Mouse (Mus musculus): ENCODE measurements around the gene Elk3. TPM values are rescaled to one million over a fixed set of nuclear protein-coding genes. Genes with fewer than 3 reads are reported as not detected.
"Not testable (repeated sequence)": the region's sequence is repeated elsewhere in the genome, so short reads cannot be mapped to it uniquely, and the experiment has no call there.

Elk3 gene
- 10.3 and 15.7 TPM in 2 replicates for total RNA-seq (2012; rRNA removed)

DNA sequence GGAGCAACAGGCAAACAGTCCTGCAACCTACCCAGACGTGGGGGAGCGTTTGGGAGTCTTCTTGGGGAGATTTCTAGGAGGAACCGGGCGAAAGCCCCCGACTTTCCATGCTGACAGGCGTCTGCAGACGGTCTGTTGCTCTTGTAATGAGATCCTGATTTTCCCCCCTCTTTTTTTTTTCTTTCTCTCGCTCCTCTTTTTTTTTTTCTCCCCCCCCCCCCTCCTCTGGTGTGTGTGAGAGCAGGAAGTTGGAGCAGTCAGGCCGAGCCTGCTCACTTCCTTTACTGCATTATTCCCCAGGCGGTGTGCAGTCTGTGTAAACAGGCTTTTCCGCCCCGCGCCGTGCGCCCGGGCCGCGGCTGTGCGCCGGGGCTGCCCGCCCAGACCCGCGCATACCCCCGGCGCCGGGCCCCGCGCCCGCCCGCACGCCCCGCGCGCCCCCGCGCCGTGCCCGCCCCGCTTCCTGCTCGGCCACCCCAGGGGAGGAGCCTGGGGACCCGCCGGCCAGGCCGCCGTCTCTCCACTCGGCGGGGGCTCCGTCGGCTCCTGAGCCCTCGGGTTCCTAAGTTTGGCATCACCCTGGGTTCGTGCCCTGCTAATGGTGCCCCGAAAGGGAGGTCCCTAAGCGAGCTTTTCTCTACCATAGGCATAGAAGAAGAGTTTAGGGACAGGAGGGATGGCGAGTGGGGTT is at the start of gene Elk3:
Gene Elk3 (minus strand): TSS at position 415 of the 691 bp plus-strand sequence.
- H3K9me3 ChIP-seq (ENCODE audit: control insufficient read depth, insufficient read depth, low read depth, low read length): no peaks in the 10 kb centered on the region
- peak within 1 kb of the TSS; percentile 85 for H3K9ac ChIP-seq (ENCODE audit: insufficient read depth, low read depth, low read length, poor library complexity, severe bottlenecking)
- H3K4me3 ChIP-seq (ENCODE audit: insufficient read depth in 1 of 2, low read depth in 1 of 2, low read length in 2 of 2, poor library complexity in 1 of 2, severe bottlenecking in 1 of 2): peak within 1 kb of the TSS; percentile 77 to 90
- in situ Hi-C loops (cut with MboI; ENCODE audit: low sequenced_read_pairs in 2 of 2, unreplicated experiment in 2 of 2): no loop called here
- H3K27ac ChIP-seq (ENCODE audit: insufficient read depth, low read depth, low read length, poor library complexity, severe bottlenecking): peak within 1 kb of the TSS; percentile 67; the same call in 1 of the 2 replicates
- DNase-seq (ENCODE audit: low read depth, low spot score): no peak
- peaks cover 5% of the 10 kb centered on the region in 2 experiments; a peak in 1 of 4 replicates for H3K4me1 ChIP-seq (ENCODE audit: control insufficient read depth in 2 of 2, insufficient read depth in 2 of 2, low read length in 2 of 2, poor library complexity in 1 of 2)
- no peaks in the 10 kb centered on the region for H3K36me3 ChIP-seq (ENCODE audit: control insufficient read depth, insufficient read depth, low read length, poor library complexity, severe bottlenecking)
- 0 out of 2 replicates have a peak, but pooled peaks have one; percentile 6 for TF ChIP-seq ZNF384 (IDR thresholded peaks at IDR 0.05; ENCODE audit: low read depth, low read length)
- no peak for TF ChIP-seq HCFC1 (IDR thresholded peaks at IDR 0.05; ENCODE audit: borderline replicate concordance, insufficient read depth, low read length)
- TF ChIP-seq MAFK (IDR thresholded peaks at IDR 0.05; ENCODE audit: insufficient read depth, low read depth, low read length): no peak
- no peak for TF ChIP-seq CHD2 (IDR thresholded peaks at IDR 0.05; ENCODE audit: low read depth, low read length)

- Histone ChIP-seq H3K4me3 (ENCODE audit: insufficient read depth in 1 of 2, low read depth in 1 of 2, low read length in 2 of 2, poor library complexity in 1 of 2, severe bottlenecking in 1 of 2) (no peak overlapping the region), H3K36me3 (ENCODE audit: control insufficient read depth, insufficient read depth, low read length, poor library complexity, severe bottlenecking) (peaks cover 1% of the 10 kb centered on the region; the same call in 1 of the 2 replicates), H3K27ac (ENCODE audit: insufficient read depth, low read depth, low read length, poor library complexity, severe bottlenecking) (no peak overlapping the region), H3K9me3 (ENCODE audit: control insufficient read depth, insufficient read depth, low read depth, low read length) (no peaks in the 10 kb centered on the region), H3K4me1 (ENCODE audit: control insufficient read depth in 2 of 2, insufficient read depth in 2 of 2, low read length in 2 of 2, poor library complexity in 1 of 2) (peaks cover 2 to 11% of the 10 kb centered on the region in 2 experiments; a peak in 2 of 4 replicates), H3K9ac (ENCODE audit: insufficient read depth, low read depth, low read length, poor library complexity, severe bottlenecking) (no peak overlapping the region)
- DNase-seq (ENCODE audit: low read depth, low spot score): peak; percentile 17
- in situ Hi-C loops (cut with MboI; ENCODE audit: low sequenced_read_pairs in 2 of 2, unreplicated experiment in 2 of 2): no loop called here
- no peak for TF ChIP-seq HCFC1 (IDR thresholded peaks at IDR 0.05; ENCODE audit: borderline replicate concordance, insufficient read depth, low read length)
- no peak for TF ChIP-seq ZNF384 (IDR thresholded peaks at IDR 0.05; ENCODE audit: low read depth, low read length)
- no peak for TF ChIP-seq ZC3H11A (IDR thresholded peaks at IDR 0.05; ENCODE audit: borderline replicate concordance, low read depth, low read length)
- TF ChIP-seq MAFK (IDR thresholded peaks at IDR 0.05; ENCODE audit: insufficient read depth, low read depth, low read length): no peak
- TF ChIP-seq CHD2 (IDR thresholded peaks at IDR 0.05; ENCODE audit: low read depth, low read length): no peak
These were observed 49.7 kb upstream of the Elk3 start for GRCm38 (mm10) chr10:93360623-93361022.

DNA sequence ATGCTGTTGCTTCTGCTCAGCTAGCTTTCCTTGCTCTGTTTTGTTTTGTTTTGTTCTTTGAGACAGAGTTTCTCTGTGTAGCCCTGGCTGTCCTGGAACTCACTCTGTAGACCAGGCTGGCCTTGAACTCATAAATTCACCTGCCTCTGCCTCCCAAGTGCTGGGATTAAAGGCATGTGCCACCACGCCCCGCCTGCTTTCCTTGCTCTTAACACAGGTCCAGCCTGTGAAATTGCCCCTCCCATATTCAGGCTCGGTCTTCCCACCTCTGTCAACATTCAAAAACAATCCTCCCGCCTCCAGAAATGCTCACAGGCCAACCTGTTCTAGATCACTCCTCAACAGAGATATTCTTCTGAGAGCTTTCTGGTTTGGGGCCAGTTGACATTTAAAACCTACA is 49.3 kb upstream of the Elk3 start:
- in situ Hi-C loops (cut with MboI; ENCODE audit: low sequenced_read_pairs in 2 of 2, unreplicated experiment in 2 of 2); H3K27ac ChIP-seq (ENCODE audit: insufficient read depth, low read depth, low read length, poor library complexity, severe bottlenecking); H3K36me3 ChIP-seq (ENCODE audit: control insufficient read depth, insufficient read depth, low read length, poor library complexity, severe bottlenecking); H3K9ac ChIP-seq (ENCODE audit: insufficient read depth, low read depth, low read length, poor library complexity, severe bottlenecking); H3K9me3 ChIP-seq (ENCODE audit: control insufficient read depth, insufficient read depth, low read depth, low read length); H3K4me1 ChIP-seq (ENCODE audit: control insufficient read depth in 2 of 2, insufficient read depth in 2 of 2, low read length in 2 of 2, poor library complexity in 1 of 2); H3K4me3 ChIP-seq (ENCODE audit: insufficient read depth in 1 of 2, low read depth in 1 of 2, low read length in 2 of 2, poor library complexity in 1 of 2, severe bottlenecking in 1 of 2); DNase-seq (ENCODE audit: low read depth, low spot score): not testable (repeated sequence)

DNA sequence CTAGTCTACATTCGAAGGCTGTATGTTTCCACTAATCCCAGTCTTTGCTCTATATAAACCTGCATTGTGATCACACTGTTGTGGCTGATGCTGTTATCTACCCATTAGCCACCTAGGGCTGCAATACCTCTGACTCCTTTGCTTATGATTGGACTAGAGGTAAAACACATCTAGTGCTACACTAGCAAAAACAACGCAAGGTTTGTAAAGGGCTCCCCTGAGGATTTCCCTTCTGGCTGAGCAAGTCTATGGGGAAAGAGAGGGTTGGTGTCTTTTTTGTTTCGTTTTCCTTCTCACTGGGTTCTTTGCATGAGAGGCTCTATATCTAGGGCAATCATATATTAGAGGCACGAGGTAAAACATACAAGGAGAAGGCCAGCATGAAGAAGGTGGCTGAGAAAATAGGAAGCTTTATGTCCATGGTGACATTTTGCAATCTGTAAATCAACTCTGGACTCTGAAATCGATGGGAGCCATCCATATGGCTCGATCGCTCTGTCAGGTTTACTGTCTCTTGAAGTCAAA is 48.5 kb upstream of the Elk3 start:
- in situ Hi-C loops (cut with MboI; ENCODE audit: low sequenced_read_pairs in 2 of 2, unreplicated experiment in 2 of 2): no loop called here
- Histone ChIP-seq H3K4me3 (ENCODE audit: insufficient read depth in 1 of 2, low read depth in 1 of 2, low read length in 2 of 2, poor library complexity in 1 of 2, severe bottlenecking in 1 of 2) (no peak overlapping the region), H3K36me3 (ENCODE audit: control insufficient read depth, insufficient read depth, low read length, poor library complexity, severe bottlenecking) (peaks cover 1% of the 10 kb centered on the region; the same call in 1 of the 2 replicates), H3K27ac (ENCODE audit: insufficient read depth, low read depth, low read length, poor library complexity, severe bottlenecking) (no peak overlapping the region), H3K9ac (ENCODE audit: insufficient read depth, low read depth, low read length, poor library complexity, severe bottlenecking) (no peak overlapping the region), H3K4me1 (ENCODE audit: control insufficient read depth in 2 of 2, insufficient read depth in 2 of 2, low read length in 2 of 2, poor library complexity in 1 of 2) (0 out of 4 replicates have a peak, but pooled peaks cover 0 to 2% of the 10 kb centered on the region in 2 experiments), H3K9me3 (ENCODE audit: control insufficient read depth, insufficient read depth, low read depth, low read length) (no peaks in the 10 kb centered on the region; the same call in 1 of the 2 replicates)
- DNase-seq (ENCODE audit: low read depth, low spot score): no peak
- TF ChIP-seq ZNF384 (IDR thresholded peaks at IDR 0.05; ENCODE audit: low read depth, low read length): no peak
- TF ChIP-seq CHD2 (IDR thresholded peaks at IDR 0.05; ENCODE audit: low read depth, low read length): no peak
- TF ChIP-seq HCFC1 (IDR thresholded peaks at IDR 0.05; ENCODE audit: borderline replicate concordance, insufficient read depth, low read length): no peak
- no peak for TF ChIP-seq ZC3H11A (IDR thresholded peaks at IDR 0.05; ENCODE audit: borderline replicate concordance, low read depth, low read length)
- no peak for TF ChIP-seq MAFK (IDR thresholded peaks at IDR 0.05; ENCODE audit: insufficient read depth, low read depth, low read length)
